Mouse (Mus musculus): Measurements from ENCODE around the gene Dpm2.

GRCm38 (mm10) chr2:32617109-32617508 is 46.5 kb downstream of the Dpm2 start:
- no peak for TF ChIP-seq CTCF (IDR thresholded peaks at IDR 0.05; ENCODE audit: low read depth, low read length)
- no peak for TF ChIP-seq POLR2A (IDR thresholded peaks at IDR 0.05; ENCODE audit: extremely low read depth, insufficient read depth, low read length)

Measured in liver, adult 2 months (tissue).